Mouse (Mus musculus) brain, embryonic 14.5 days (tissue): ENCODE measurements around the gene Igf2r.

Experiments used
- CTCF ChIP-seq: fragments of 200-500 bp; IDR thresholded peaks from 2 replicates; pipeline ENCODE4 v1.5.1; 2012; ENCODE audit warnings: inconsistent platforms, mild to moderate bottlenecking, moderate library complexity, borderline replicate concordance; ENCODE audit not compliant: insufficient read depth, insufficient read length; ENCODE audit errors: extremely low read depth
- POLR2A ChIP-seq: fragments of 200-500 bp; IDR thresholded peaks from 2 replicates; pipeline ENCODE4 v1.6.1; 2012; ENCODE audit warnings: mild to moderate bottlenecking, inconsistent platforms, borderline replicate concordance; ENCODE audit not compliant: poor library complexity, insufficient read depth, insufficient read length, severe bottlenecking; ENCODE audit errors: extremely low read depth

GRCm38 (mm10) chr17:12744071-12744470, 25.4 kb downstream of the Igf2r start:
- TF ChIP-seq CTCF (no peak), POLR2A (no peak)
